Mouse (Mus musculus): ENCODE measurements around the gene Col28a1. TPM values are rescaled to one million over a fixed set of nuclear protein-coding genes. Genes with fewer than 3 reads are reported as not detected.

Gene Col28a1
- polyA plus RNA-seq, 1 experiment from 2014 or later: 2.6 TPM

- Histone ChIP-seq H3K9me3 (no peaks in the 10 kb centered on the region), H3K4me3 (replicated peaks) (no peak overlapping the region), H3K36me3 (no peaks in the 10 kb centered on the region), H3K27me3 (replicated peaks) (no peaks in the 10 kb centered on the region), H3K27ac (no peak overlapping the region), H3K4me2 (replicated peaks) (no peak overlapping the region), H3K9ac (no peak overlapping the region), H3K4me1 (replicated peaks) (no peaks in the 10 kb centered on the region)
- ATAC-seq: no peak
- WGBS: 63% methylated on average over 1 of the region's 1 CpGs
These were observed 20.3 kb downstream of the Col28a1 start for GRCm38 (mm10) chr6:8172101-8172500.

DNA sequence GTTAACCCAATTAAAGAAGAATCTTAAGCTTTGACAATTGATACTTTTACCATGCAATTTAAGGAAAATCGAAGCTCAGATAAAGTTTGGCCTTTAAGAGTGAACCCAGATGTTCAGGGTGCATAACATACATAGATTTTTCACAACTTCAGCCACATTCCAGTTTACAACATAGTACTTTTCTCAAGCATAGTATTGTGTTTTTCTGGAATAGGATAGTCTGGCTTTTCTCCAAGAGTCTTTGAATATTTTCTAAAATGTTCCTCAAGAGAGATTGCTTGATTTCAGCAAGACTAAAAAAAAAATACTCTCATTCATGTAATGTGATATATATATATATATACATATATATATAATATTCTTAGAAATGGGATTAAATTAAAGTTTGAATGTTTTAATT, 27.7 kb downstream of the Col28a1 start:
- no peaks in the 10 kb centered on the region for H3K36me3 ChIP-seq
- H3K9ac ChIP-seq: no peak overlapping the region
- H3K27ac ChIP-seq: no peak overlapping the region
- 67% methylated on average over 1 of the region's 1 CpGs for WGBS
- ATAC-seq: no peak
- H3K9me3 ChIP-seq: no peaks in the 10 kb centered on the region
- H3K4me3 ChIP-seq (replicated peaks): no peak overlapping the region
- H3K4me2 ChIP-seq (replicated peaks): no peak overlapping the region
- H3K27me3 ChIP-seq (replicated peaks): no peaks in the 10 kb centered on the region
- H3K4me1 ChIP-seq (replicated peaks): no peaks in the 10 kb centered on the region

- H3K4me2 ChIP-seq (replicated peaks): no peak overlapping the region
- ATAC-seq: no peak
- H3K27me3 ChIP-seq (replicated peaks): no peaks in the 10 kb centered on the region
- H3K9me3 ChIP-seq: no peaks in the 10 kb centered on the region
- H3K4me3 ChIP-seq (replicated peaks): no peak overlapping the region
- H3K27ac ChIP-seq: no peak overlapping the region
- no peak overlapping the region for H3K9ac ChIP-seq
- H3K36me3 ChIP-seq: no peaks in the 10 kb centered on the region
- 49% methylated on average over 2 of the region's 2 CpGs for WGBS
- no peaks in the 10 kb centered on the region for H3K4me1 ChIP-seq (replicated peaks)
These were observed 32.4 kb downstream of the Col28a1 start for GRCm38 (mm10) chr6:8160001-8160400.

GRCm38 (mm10) chr6:8157121-8157520, 35.3 kb downstream of the Col28a1 start:
- Histone ChIP-seq H3K9ac (no peak overlapping the region), H3K36me3 (no peaks in the 10 kb centered on the region), H3K4me1 (replicated peaks) (no peaks in the 10 kb centered on the region), H3K4me3 (replicated peaks) (no peak overlapping the region), H3K27ac (no peak overlapping the region), H3K27me3 (replicated peaks) (no peaks in the 10 kb centered on the region), H3K4me2 (replicated peaks) (no peak overlapping the region), H3K9me3 (no peaks in the 10 kb centered on the region)
- ATAC-seq: no peak

DNA sequence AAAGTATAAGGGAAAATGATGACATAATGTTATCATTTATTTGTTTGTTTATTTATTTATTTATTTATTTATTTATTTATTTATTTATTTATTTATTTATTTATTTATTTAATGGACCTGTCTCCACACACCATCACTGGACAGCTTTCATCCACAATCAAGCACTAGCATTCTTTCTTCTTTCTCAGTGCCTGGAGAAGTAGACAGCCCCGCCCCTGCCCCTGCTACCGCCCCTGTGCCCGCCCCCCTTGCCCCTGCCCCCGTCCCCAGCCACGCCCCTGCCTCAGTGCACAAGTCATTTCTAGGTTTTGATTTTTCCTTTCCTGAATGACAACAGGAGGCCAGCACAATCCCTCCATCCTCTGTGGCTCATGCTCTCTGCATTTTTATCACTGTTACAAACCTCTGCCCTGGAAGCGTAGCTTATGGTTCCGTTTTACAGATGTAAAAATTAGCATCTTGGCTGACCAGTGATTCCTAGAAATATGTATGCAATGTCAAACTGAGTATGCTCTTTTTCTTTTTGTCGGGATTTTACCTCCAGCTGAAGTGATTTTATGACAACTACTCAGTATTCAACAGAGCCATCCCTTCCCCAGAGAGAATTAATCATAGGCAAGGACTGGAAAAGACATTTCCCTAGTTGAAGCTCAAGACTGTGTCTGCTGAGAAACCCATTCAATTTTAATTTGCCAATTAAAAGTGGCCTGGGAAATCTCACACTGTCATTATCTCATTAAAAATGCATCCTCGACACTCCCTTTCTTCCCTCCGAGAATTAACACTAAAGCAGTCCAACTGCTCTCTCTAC, 39.7 kb downstream of the Col28a1 start:
- Histone ChIP-seq H3K27me3 (replicated peaks) (no peaks in the 10 kb centered on the region), H3K4me2 (replicated peaks) (no peak overlapping the region), H3K36me3 (no peaks in the 10 kb centered on the region), H3K4me3 (replicated peaks) (no peak overlapping the region), H3K9me3 (no peaks in the 10 kb centered on the region), H3K27ac (no peak overlapping the region), H3K4me1 (replicated peaks) (no peaks in the 10 kb centered on the region), H3K9ac (no peak overlapping the region)
- no peak for ATAC-seq
- 52% methylated on average over 10 of the region's 10 CpGs for WGBS

GRCm38 (mm10) chr6:8148916-8149315, 43.5 kb downstream of the Col28a1 start:
- ATAC-seq: no peak
- Histone ChIP-seq H3K9ac (no peak overlapping the region), H3K27me3 (replicated peaks) (no peaks in the 10 kb centered on the region), H3K9me3 (no peaks in the 10 kb centered on the region), H3K27ac (no peak overlapping the region), H3K4me2 (replicated peaks) (no peak overlapping the region), H3K36me3 (no peaks in the 10 kb centered on the region), H3K4me3 (replicated peaks) (no peak overlapping the region), H3K4me1 (replicated peaks) (no peaks in the 10 kb centered on the region)
- WGBS: 83% methylated on average over 2 of the region's 2 CpGs

DNA sequence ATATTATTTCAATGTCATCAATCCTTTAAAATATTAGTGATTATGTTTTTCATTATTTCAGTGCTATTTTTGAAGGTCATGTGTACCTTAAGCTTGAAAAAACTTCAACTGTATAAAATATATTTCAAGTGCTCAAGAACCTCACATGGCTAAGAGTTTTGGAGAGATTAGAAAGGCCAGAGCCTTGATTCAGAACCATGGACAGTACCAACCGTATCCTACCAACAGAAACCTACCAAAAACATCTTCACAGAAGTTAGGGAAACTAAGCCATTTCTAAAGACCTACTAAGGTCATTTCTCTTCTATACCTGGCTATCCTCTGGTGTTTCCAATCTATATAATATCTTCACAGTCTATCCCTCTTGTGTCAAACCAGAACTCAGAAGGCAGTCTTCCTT, 50.5 kb downstream of the Col28a1 start:
- H3K27ac ChIP-seq: no peak overlapping the region
- no peaks in the 10 kb centered on the region for H3K36me3 ChIP-seq
- H3K27me3 ChIP-seq (replicated peaks): no peaks in the 10 kb centered on the region
- no peak overlapping the region for H3K4me2 ChIP-seq (replicated peaks)
- no peak overlapping the region for H3K4me3 ChIP-seq (replicated peaks)
- no peak for ATAC-seq
- no peaks in the 10 kb centered on the region for H3K9me3 ChIP-seq
- no peak overlapping the region for H3K9ac ChIP-seq
- WGBS: 33% methylated on average over 1 of the region's 1 CpGs
- H3K4me1 ChIP-seq (replicated peaks): no peaks in the 10 kb centered on the region

GRCm38 (mm10) chr6:8130149-8130548, 62.3 kb downstream of the Col28a1 start:
- no peak overlapping the region for H3K4me3 ChIP-seq (replicated peaks)
- H3K4me1 ChIP-seq (replicated peaks): no peaks in the 10 kb centered on the region
- no peak overlapping the region for H3K27ac ChIP-seq
- ATAC-seq: no peak
- WGBS: 68% methylated on average over 7 of the region's 7 CpGs
- no peaks in the 10 kb centered on the region for H3K27me3 ChIP-seq (replicated peaks)
- H3K4me2 ChIP-seq (replicated peaks): no peak overlapping the region
- no peaks in the 10 kb centered on the region for H3K36me3 ChIP-seq
- no peak overlapping the region for H3K9ac ChIP-seq
- H3K9me3 ChIP-seq: no peaks in the 10 kb centered on the region

DNA sequence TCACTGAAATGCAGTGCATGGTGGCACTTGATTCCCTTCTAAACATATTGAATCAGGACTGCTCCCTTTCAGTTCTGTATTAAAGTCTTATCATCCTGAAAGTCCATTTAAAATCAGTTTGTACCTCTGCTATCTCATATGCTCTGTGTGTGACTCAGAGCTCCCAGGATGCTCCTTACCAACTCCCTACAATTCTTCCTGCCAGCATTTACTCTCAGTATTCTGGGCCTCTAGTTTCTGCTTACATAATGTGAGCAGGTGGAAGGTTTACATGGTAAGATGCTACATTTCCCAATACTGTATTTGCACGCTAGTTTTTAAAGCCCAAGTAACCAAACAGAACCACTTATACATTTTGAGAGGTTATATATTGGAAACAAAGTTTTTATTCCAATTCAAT, 64.3 kb downstream of the Col28a1 start:
- no peak for ATAC-seq
- Histone ChIP-seq H3K27ac (no peak overlapping the region), H3K9ac (no peak overlapping the region), H3K4me1 (replicated peaks) (no peaks in the 10 kb centered on the region), H3K27me3 (replicated peaks) (no peaks in the 10 kb centered on the region), H3K4me3 (replicated peaks) (no peak overlapping the region), H3K9me3 (no peaks in the 10 kb centered on the region), H3K4me2 (replicated peaks) (no peak overlapping the region), H3K36me3 (no peaks in the 10 kb centered on the region)
- WGBS: 92% methylated on average over 1 of the region's 1 CpGs

- no peak overlapping the region for H3K4me2 ChIP-seq (replicated peaks)
- no peaks in the 10 kb centered on the region for H3K27me3 ChIP-seq (replicated peaks)
- no peak overlapping the region for H3K9ac ChIP-seq
- H3K9me3 ChIP-seq: no peaks in the 10 kb centered on the region
- no peak overlapping the region for H3K27ac ChIP-seq
- WGBS: 65% methylated on average over 3 of the region's 3 CpGs
- ATAC-seq: no peak
- no peaks in the 10 kb centered on the region for H3K36me3 ChIP-seq
- H3K4me1 ChIP-seq (replicated peaks): no peaks in the 10 kb centered on the region
- no peak overlapping the region for H3K4me3 ChIP-seq (replicated peaks)
These were observed 65.9 kb downstream of the Col28a1 start for GRCm38 (mm10) chr6:8126545-8126944.

GRCm38 (mm10) chr6:8119116-8119515, 73.3 kb downstream of the Col28a1 start:
- H3K4me3 ChIP-seq (replicated peaks): no peak overlapping the region
- no peak overlapping the region for H3K4me2 ChIP-seq (replicated peaks)
- no peaks in the 10 kb centered on the region for H3K9me3 ChIP-seq
- H3K4me1 ChIP-seq (replicated peaks): no peaks in the 10 kb centered on the region
- 73% methylated on average over 2 of the region's 2 CpGs for WGBS
- H3K27me3 ChIP-seq (replicated peaks): no peaks in the 10 kb centered on the region
- no peak overlapping the region for H3K9ac ChIP-seq
- H3K27ac ChIP-seq: no peak overlapping the region
- no peaks in the 10 kb centered on the region for H3K36me3 ChIP-seq
- ATAC-seq: no peak

GRCm38 (mm10) chr6:8118577-8118976, 73.8 kb downstream of the Col28a1 start:
- H3K27me3 ChIP-seq (replicated peaks): no peaks in the 10 kb centered on the region
- no peaks in the 10 kb centered on the region for H3K9me3 ChIP-seq
- ATAC-seq: no peak
- no peak overlapping the region for H3K9ac ChIP-seq
- no peaks in the 10 kb centered on the region for H3K4me1 ChIP-seq (replicated peaks)
- WGBS: 86% methylated on average over 2 of the region's 2 CpGs
- no peak overlapping the region for H3K27ac ChIP-seq
- H3K4me2 ChIP-seq (replicated peaks): no peak overlapping the region
- H3K4me3 ChIP-seq (replicated peaks): no peak overlapping the region
- no peaks in the 10 kb centered on the region for H3K36me3 ChIP-seq

DNA sequence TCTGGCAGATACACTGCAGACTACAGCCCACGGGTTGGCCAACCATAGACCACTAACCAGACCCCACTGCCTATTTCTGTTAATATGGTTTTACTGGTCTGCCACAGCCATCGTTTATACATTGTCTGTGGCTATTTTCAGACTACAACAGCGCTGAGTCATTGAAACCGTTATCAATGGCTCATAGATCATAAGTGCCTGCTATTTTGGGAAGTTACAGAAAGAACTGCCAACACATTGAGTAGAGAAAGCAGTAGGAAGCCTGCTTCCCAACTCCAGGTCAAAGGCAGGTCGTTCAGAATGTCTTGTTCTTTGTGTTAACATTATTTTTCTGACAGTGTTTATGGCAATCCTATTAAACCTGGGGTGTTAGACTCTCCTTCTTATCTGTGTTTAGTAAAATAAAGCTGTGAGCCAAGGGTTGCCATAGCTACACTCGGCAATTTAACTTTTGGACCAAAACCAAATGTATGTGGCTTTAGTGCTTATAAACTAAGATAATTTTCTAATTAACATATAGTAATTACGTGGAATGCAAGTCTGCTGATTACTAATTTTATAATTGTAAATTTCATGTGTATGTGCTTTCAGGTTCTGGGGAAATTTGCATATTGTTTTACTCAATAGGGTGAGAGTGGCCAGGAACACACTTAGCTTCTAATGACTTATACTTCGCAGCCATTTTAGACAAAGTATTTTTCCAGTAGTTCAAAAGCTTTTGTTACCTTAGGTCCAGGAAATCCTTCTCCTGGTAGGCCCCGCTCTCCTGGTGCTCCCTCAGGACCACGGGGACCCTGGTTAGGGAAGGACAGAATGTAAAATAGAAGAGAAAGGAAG, 86.3 kb downstream of the Col28a1 start:
- Histone ChIP-seq H3K4me3 (replicated peaks) (no peak overlapping the region), H3K9ac (no peak overlapping the region), H3K27me3 (replicated peaks) (no peaks in the 10 kb centered on the region), H3K4me2 (replicated peaks) (no peak overlapping the region), H3K9me3 (no peaks in the 10 kb centered on the region), H3K4me1 (replicated peaks) (no peaks in the 10 kb centered on the region), H3K36me3 (no peaks in the 10 kb centered on the region), H3K27ac (no peak overlapping the region)
- WGBS: 64% methylated on average over 10 of the region's 10 CpGs
- no peak for ATAC-seq
